Mouse (Mus musculus) stomach, postnatal 0 days (tissue): ENCODE data around the gene Cacnb4.

Source experiments
- CTCF ChIP-seq: IDR thresholded peaks from 2 replicates; pipeline ENCODE4 v1.5.1; 2016; ENCODE audit warnings: antibody characterized with exemption, low read depth, mild to moderate bottlenecking, moderate library complexity
- EP300 ChIP-seq: optimal IDR thresholded peaks from 2 replicates; pipeline ENCODE3; 2016; ENCODE audit warnings: antibody characterized with exemption

DNA sequence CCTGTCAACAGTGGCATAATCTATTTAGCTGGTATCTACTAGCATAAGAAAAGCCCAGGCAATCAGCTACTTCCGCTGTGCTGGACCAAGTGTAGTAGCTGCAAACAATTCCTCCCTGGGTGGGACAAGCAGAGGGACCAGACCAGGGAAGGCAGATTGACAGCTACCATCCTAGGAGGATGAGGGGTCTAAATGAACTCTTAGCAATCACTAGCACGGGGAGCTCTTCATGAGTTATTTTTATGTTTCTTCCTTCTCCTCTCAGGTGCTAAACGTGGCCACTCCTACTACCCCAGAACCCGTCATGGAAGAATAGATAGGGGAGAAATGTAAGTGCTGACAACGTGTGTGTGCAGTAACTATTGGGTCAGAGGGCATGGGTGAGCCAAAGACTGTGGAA lies 105.8 kb downstream of the Cacnb4 start:
- TF ChIP-seq CTCF (no peak), EP300 (no peak)
